Mouse (Mus musculus) midbrain, embryonic 12.5 days (tissue): ENCODE measurements around the gene Olfr12. TPM values are rescaled to one million over a fixed set of nuclear protein-coding genes. Genes with fewer than 3 reads are reported as not detected.
A peak's percentile ranks its signal among the peaks of the same experiment; 100 is the strongest.

Experiments
- ATAC-seq: fragments of 200-750 bp; cut with Nextera tagmentation; 2 replicates; pipeline ENCODE4 v1.8.0; 2017; ENCODE audit warnings: low read depth, moderate TSS enrichment, moderate library complexity; ENCODE audit not compliant: low FRiP score
- H3K27ac ChIP-seq: fragments of 300-500 bp; sonication (generic); replicated peaks from 2 replicates; pipeline ENCODE4 v1.5.1; 2016; ENCODE audit warnings: mild to moderate bottlenecking
- H3K27me3 ChIP-seq: fragments of 300-500 bp; sonication (generic); 2 replicates; pipeline ENCODE4 v1.6.1; 2016; ENCODE audit warnings: mild to moderate bottlenecking
- H3K36me3 ChIP-seq: fragments of 300-500 bp; sonication (generic); 2 replicates; pipeline ENCODE4 v1.6.1; 2016
- H3K4me1 ChIP-seq: fragments of 300-500 bp; sonication (generic); 2 replicates; pipeline ENCODE4 v1.6.1; 2016
- H3K4me2 ChIP-seq: fragments of 300-500 bp; sonication (generic); replicated peaks from 2 replicates; pipeline ENCODE4 v1.6.1; 2016; ENCODE audit warnings: mild to moderate bottlenecking, moderate library complexity
- H3K4me3 ChIP-seq: fragments of 300-500 bp; sonication (generic); 2 replicates; pipeline ENCODE4 v1.5.1; 2016; ENCODE audit warnings: mild to moderate bottlenecking
- H3K9ac ChIP-seq: fragments of 300-500 bp; sonication (generic); replicated peaks from 2 replicates; pipeline ENCODE4 v1.6.1; 2016; ENCODE audit warnings: mild to moderate bottlenecking, moderate library complexity
- H3K9me3 ChIP-seq: fragments of 300-500 bp; sonication (generic); 2 replicates; pipeline ENCODE4 v1.6.1; 2016; ENCODE audit warnings: mild to moderate bottlenecking
- WGBS: fragments of 180-500 bp; shearing (Covaris S2); methylation state at CpG from one replicate; pipeline ENCODE4 v1.1.7; 2016; 5-methylcytosine and 5-hydroxymethylcytosine counted together
- polyA plus RNA-seq: library from polyadenylated mRNA; unstranded; fragments of >200 nt; fragmentation: Nextera tagmentation; extraction: Ambion mirVana; gene quantifications from 2 replicates; pipeline ENCODE4 v1.2.1, GENCODE M21; 2016

The Olfr12 gene
- 0.10 TPM in 1 of 2 replicates, not detected in the other for polyA plus RNA-seq

DNA sequence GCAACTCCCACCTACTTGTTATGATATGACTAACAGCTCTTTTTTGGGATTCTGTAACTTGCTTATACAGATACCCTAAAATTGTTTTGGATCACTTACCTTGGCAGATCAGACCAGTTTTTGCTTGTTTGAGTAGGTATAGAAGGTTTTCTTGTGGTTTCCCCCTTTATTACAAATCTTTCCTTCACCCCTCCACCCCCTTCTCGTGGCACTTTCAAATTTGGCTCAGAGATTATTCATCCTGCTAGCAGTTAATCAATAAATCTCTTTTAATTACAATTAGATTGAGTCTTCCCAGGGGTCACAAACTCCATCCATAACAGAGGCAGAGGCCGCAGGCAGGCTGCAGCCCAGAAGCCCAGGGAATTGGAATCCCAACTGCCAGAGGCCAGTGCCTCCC is at the start of gene Olfr12:
TSS of gene Olfr12 (plus strand) at position 301 of the 400 bp plus-strand sequence.
- no peak within 1 kb of the TSS for H3K27ac ChIP-seq
- 74% methylated on average over 2 of the region's 2 CpGs for WGBS
- no peak within 1 kb of the TSS for H3K9ac ChIP-seq
- no peaks in the 10 kb centered on the region for H3K9me3 ChIP-seq
- no peak within 1 kb of the TSS for H3K4me2 ChIP-seq
- H3K36me3 ChIP-seq: no peaks in the 10 kb centered on the region
- H3K27me3 ChIP-seq: no peaks in the 10 kb centered on the region
- no peak within 1 kb of the TSS for H3K4me3 ChIP-seq
- H3K4me1 ChIP-seq: no peaks in the 10 kb centered on the region
- no peak for ATAC-seq

DNA sequence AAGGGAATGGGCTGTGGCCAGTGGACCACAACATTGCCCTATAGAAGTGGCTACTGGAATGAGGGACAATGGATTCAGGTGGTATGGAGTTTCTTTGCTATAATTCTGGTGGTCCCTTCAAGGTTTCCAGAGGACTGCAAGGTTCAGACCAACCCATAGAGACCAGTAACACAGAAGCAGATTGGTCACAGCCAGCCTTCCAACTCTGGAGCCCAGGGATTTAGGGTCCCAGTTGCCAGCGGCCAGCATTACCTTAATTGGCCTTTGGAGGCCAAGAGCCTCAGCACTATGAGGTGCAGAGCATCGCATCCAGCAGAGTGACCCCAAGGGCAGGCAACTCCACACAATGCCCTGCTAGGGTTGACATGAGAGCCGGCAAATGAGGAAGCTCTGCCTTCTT is 46.6 kb upstream of the Olfr12 start, which contains the start of gene Olfr1413:
TSS of gene Olfr1413 (plus strand) at position 301 of the 400 bp plus-strand sequence.
- Histone ChIP-seq H3K36me3 (no peaks in the 10 kb centered on the region), H3K27ac (no peak within 1 kb of the TSS), H3K27me3 (no peaks in the 10 kb centered on the region), H3K9ac (no peak within 1 kb of the TSS), H3K4me2 (no peak within 1 kb of the TSS), H3K9me3 (no peaks in the 10 kb centered on the region), H3K4me3 (no peak within 1 kb of the TSS), H3K4me1 (no peaks in the 10 kb centered on the region)
- ATAC-seq: no peak
- WGBS: 81% methylated on average over 3 of the region's 3 CpGs

DNA sequence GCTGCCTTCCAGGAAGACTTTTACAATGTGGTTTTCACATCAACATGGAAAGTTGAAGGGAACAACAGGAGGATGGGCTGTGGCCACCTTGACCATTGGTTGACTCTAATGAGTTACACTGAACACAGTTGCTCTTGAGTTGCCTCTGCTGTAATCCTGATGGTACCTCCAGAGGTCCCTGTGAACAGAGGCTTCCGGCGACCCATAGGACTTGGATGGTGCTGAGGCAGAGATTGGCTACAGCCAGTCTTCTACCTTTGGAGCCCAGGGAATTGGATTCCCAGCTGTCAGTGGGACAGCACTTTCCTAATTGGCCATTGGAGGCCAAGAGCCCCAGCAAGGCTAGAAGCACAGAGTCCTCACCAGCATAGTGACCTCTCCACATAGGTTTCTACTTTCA is 32.1 kb upstream of the Olfr12 start, which contains the start of gene Olfr1412:
TSS of gene Olfr1412 (plus strand) at position 301 of the 400 bp plus-strand sequence.
- Histone ChIP-seq H3K9me3 (no peaks in the 10 kb centered on the region), H3K4me1 (no peaks in the 10 kb centered on the region), H3K36me3 (no peaks in the 10 kb centered on the region), H3K27ac (no peak within 1 kb of the TSS), H3K4me2 (no peak within 1 kb of the TSS), H3K4me3 (no peak within 1 kb of the TSS), H3K27me3 (no peaks in the 10 kb centered on the region), H3K9ac (no peak within 1 kb of the TSS)
- no peak for ATAC-seq
- WGBS: 78% methylated on average over 2 of the region's 2 CpGs

DNA sequence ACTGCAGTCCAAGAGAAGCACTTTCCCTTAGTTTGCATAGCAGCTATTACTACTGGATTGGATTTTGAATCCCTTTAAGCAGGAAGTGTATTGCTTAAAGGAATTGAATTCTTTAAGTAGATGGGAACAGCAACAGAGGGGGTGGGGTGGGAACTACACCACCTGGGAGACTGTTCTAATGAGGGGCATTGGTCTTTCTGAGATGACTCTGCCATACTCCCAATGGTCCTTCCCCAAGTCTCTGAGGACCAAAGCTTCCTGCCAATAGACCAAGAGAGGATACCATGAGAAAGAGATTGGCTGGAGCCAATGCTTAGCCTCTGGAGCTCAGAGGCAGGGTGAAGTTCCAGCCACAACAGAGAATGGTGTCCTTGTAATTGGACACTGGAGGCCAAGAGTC is 23.5 kb upstream of the Olfr12 start, which contains the start of gene Olfr1411:
TSS of gene Olfr1411 (plus strand) at position 301 of the 400 bp plus-strand sequence.
- Histone ChIP-seq H3K36me3 (no peaks in the 10 kb centered on the region), H3K4me1 (no peaks in the 10 kb centered on the region), H3K27me3 (no peaks in the 10 kb centered on the region), H3K4me2 (no peak within 1 kb of the TSS), H3K27ac (no peak within 1 kb of the TSS), H3K4me3 (no peak within 1 kb of the TSS), H3K9ac (no peak within 1 kb of the TSS), H3K9me3 (no peaks in the 10 kb centered on the region)
- ATAC-seq: no peak

DNA sequence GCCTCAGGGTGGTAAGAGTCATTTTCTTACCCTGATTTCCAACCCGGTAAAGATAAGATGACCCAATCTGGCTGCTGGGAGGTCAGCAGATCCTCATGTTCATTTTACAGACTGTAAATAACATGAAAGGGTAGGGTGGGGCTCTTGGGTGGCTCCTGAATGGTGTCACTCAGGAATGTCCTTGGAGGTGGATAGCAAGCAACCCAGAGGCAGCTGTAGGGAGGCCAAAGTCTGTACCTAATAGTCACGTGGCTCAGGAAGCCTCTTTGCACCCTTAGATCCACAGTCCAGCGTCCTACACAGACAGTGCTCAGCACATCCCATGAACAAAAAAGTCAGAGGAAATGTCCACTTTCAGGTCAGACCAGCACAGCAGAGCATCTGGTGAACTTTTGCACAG is 21.6 kb upstream of the Olfr12 start:
- Histone ChIP-seq H3K27me3 (no peaks in the 10 kb centered on the region), H3K27ac (no peak overlapping the region), H3K4me3 (no peak overlapping the region), H3K9ac (no peak overlapping the region), H3K4me1 (no peaks in the 10 kb centered on the region), H3K9me3 (no peaks in the 10 kb centered on the region), H3K36me3 (no peaks in the 10 kb centered on the region), H3K4me2 (no peak overlapping the region)
- ATAC-seq: no peak
- WGBS: 79% methylated on average over 3 of the region's 3 CpGs

DNA sequence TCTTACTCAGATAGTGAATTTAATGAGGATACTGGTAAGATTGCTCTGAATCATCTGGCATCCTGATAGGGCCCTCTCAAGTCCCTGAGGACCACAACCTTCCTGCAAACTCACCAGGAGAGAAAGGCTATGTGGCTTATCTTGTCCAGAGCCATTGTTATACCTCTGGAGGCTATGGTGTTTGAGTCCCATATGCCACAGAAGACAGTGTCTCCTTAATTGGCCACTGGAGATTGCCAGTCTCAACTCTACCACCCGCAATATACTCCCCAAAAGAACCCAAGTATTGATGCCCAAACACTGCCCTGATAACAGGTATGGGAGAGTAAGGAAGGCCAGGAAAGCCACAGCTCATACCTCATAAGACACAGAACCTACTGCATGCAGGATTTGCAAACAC is 12.1 kb upstream of the Olfr12 start, which contains the start of gene Olfr1410:
TSS of gene Olfr1410 (plus strand) at position 301 of the 400 bp plus-strand sequence.
- Histone ChIP-seq H3K4me1 (no peaks in the 10 kb centered on the region), H3K27me3 (0 out of 2 replicates have a peak, but pooled peaks cover 4% of the 10 kb centered on the region), H3K9ac (no peak within 1 kb of the TSS), H3K36me3 (no peaks in the 10 kb centered on the region), H3K9me3 (no peaks in the 10 kb centered on the region), H3K4me2 (no peak within 1 kb of the TSS), H3K4me3 (no peak within 1 kb of the TSS), H3K27ac (no peak within 1 kb of the TSS)
- ATAC-seq: no peak
- WGBS: 80% methylated on average over 1 of the region's 1 CpGs

DNA sequence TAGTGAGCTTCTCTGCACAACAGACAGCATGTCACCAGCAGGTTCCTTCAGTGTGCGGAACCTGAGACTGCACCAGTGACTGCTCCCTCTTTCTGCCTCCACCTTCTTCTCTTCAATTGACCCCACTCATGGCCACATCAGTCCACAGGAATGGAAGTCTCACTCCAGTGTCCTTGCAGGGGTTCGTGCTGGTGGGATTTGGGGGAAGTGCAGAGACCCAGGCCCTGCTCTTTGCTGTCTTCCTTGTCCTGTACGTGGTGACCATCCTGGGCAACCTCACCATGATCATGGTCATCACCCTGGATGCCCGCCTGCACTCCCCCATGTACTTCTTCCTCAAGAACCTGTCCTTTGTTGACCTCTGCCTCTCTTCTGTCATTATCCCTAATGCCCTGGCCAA is 9.9 kb upstream of the Olfr12 start:
- H3K9me3 ChIP-seq: no peaks in the 10 kb centered on the region
- 78% methylated on average over 4 of the region's 4 CpGs for WGBS
- no peaks in the 10 kb centered on the region for H3K4me1 ChIP-seq
- H3K36me3 ChIP-seq: no peaks in the 10 kb centered on the region
- no peak overlapping the region for H3K27ac ChIP-seq
- no peak overlapping the region for H3K4me3 ChIP-seq
- no peak for ATAC-seq
- peaks cover 11% of the 10 kb centered on the region; the same call in 1 of the 2 replicates for H3K27me3 ChIP-seq
- H3K4me2 ChIP-seq: no peak overlapping the region
- H3K9ac ChIP-seq: no peak overlapping the region

DNA sequence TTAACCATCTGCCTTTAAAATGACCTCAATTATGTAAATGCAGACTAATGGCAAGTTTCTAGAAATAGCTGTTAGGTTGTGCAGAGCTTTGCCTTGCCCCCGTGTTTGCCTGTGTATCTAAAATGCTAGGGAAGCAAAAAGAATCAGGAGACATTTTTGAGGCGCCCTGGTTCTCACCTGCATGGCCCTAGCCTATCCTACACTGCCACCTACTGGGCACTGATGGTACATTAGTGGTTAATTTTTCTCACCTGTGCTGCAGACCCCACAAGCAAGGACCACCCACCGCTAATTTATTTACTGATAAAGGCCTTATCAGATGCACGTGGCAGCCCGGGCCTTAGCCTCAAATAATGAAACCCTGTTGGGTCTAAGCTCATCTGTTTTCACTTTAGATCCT is 6.6 kb upstream of the Olfr12 start:
- Histone ChIP-seq H3K36me3 (no peaks in the 10 kb centered on the region), H3K27ac (no peak overlapping the region), H3K27me3 (peaks cover 11% of the 10 kb centered on the region; the same call in 1 of the 2 replicates), H3K9ac (no peak overlapping the region), H3K4me1 (no peaks in the 10 kb centered on the region), H3K9me3 (no peaks in the 10 kb centered on the region), H3K4me3 (no peak overlapping the region), H3K4me2 (no peak overlapping the region)
- WGBS: 9% methylated on average over 5 of the region's 5 CpGs
- no peak for ATAC-seq

DNA sequence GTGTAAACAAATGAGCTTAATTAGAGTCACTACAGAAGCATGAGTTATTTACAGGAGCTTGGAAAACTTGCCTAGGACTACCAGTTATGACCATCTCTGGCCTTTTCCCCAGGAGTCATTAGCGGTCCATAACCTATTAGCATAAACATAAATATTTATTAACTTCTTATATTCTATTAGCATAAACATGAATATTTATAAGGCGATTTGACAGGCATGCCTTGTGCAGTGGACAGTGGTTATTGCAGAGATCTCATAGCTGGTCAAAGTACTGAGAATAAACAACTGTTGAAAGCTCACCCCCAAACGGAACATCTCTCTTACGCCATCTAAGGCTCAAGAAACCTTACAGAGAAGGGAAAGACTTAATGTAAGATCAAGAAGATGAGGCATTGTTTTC is 4.4 kb upstream of the Olfr12 start:
- WGBS: 39% methylated on average over 4 of the region's 4 CpGs

DNA sequence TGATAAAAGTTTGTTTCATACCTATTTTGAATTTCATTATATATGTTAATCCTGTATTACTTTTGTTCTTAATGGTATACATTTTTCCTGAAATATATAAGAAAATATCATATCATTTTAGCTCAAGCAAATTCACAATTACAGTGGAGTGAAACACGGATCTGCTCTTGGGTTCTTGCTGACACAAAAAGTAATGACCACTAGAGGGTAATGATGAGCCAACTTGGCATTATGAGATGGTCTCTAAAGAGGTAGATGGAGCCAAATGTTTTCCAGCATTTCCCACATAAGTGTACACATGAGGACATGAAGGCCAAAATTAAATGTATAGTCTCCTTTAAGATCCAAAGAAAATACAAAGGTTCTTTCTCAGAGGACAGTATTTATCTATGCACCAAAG is 3.1 kb upstream of the Olfr12 start:
- WGBS: 8% methylated on average over 1 of the region's 1 CpGs
- ATAC-seq: no peak

More for the DNA sequence above, 4.4 kb upstream of the Olfr12 start:
- H3K4me1 ChIP-seq: no peaks in the 10 kb centered on the region
- no peaks in the 10 kb centered on the region for H3K9me3 ChIP-seq
- no peak overlapping the region for H3K4me3 ChIP-seq
- H3K4me2 ChIP-seq: no peak overlapping the region
- H3K27me3 ChIP-seq: peaks cover 11% of the 10 kb centered on the region; the same call in 1 of the 2 replicates
- no peak overlapping the region for H3K9ac ChIP-seq
- H3K27ac ChIP-seq: no peak overlapping the region
- H3K36me3 ChIP-seq: no peaks in the 10 kb centered on the region
- ATAC-seq: peak; percentile 49; the same call in 1 of the 2 replicates

DNA sequence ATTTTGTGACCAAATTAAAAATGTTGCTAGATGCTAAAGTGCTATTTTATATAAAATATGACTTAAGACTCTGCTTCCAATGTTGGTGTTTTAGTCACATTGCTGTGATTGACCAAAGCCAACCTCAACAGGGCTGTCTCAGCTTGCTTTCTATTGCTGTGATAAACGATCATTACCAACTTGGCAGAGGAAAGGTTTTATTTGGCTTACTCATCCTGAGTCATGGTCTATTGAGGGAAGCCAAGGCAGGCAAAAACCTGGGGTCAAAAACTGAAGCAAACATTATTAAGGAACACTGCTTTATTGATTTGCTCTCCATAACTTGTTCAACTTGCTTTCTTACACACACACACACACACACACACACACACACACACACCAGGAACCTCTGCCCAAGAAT is 1.5 kb upstream of the Olfr12 start:
- no peaks in the 10 kb centered on the region for H3K9me3 ChIP-seq
- no peaks in the 10 kb centered on the region for H3K36me3 ChIP-seq
- WGBS: 80% methylated on average over 1 of the region's 1 CpGs
- no peak overlapping the region for H3K27ac ChIP-seq
- H3K27me3 ChIP-seq: peaks cover 5% of the 10 kb centered on the region; the same call in 1 of the 2 replicates
- no peak overlapping the region for H3K4me2 ChIP-seq
- H3K4me1 ChIP-seq: no peaks in the 10 kb centered on the region
- ATAC-seq: no peak
- no peak overlapping the region for H3K9ac ChIP-seq
- no peak overlapping the region for H3K4me3 ChIP-seq

More for the DNA sequence above, 3.1 kb upstream of the Olfr12 start:
- no peaks in the 10 kb centered on the region for H3K36me3 ChIP-seq
- H3K4me2 ChIP-seq: no peak overlapping the region
- no peak overlapping the region for H3K4me3 ChIP-seq
- H3K9me3 ChIP-seq: no peaks in the 10 kb centered on the region
- H3K27me3 ChIP-seq: peaks cover 11% of the 10 kb centered on the region; the same call in 1 of the 2 replicates
- no peaks in the 10 kb centered on the region for H3K4me1 ChIP-seq
- H3K9ac ChIP-seq: no peak overlapping the region
- H3K27ac ChIP-seq: no peak overlapping the region

DNA sequence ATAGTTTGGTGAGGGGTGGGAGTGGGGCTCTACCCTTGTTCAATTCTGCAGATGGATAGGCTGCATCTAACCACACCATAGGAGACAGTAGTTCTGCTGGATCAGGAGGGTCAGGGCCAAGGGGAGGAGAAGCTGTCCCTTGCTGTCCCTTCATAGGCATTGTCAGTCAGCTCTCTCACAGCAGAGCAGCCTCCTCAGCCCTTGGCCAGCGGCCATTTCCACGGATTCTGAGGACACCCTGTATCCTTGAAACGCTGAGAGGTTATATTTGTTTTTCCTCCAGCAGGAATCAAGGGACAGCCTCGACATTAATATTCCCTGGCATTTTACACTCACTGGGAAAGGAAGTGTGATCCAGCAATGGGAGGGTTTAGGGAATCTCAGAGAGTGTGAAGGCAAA is 772 bp downstream of the Olfr12 start:
- Histone ChIP-seq H3K9ac (no peak overlapping the region), H3K4me1 (no peaks in the 10 kb centered on the region), H3K27ac (no peak overlapping the region), H3K9me3 (no peaks in the 10 kb centered on the region), H3K27me3 (no peaks in the 10 kb centered on the region), H3K4me3 (no peak overlapping the region), H3K4me2 (no peak overlapping the region), H3K36me3 (no peaks in the 10 kb centered on the region)
- ATAC-seq: no peak
- 65% methylated on average over 4 of the region's 4 CpGs for WGBS

DNA sequence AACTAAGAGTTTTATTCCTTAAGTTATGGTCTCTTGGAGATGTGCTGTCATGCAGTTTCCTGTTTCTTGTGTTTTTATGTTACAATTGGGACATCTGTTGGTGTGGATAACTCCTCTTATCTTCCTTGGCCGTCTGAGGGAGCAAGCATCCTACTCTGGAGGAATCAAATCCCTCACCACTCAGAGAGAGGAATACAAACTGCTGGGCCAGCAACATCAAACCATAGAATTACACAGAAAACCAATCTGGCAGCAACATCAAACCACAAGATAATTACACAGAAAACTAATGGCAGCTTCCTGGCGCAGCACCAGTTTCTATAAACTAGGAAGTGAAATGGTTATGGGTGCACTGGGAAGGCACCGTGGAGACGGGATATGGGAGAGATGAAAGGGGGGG is 10.6 kb downstream of the Olfr12 start:
- H3K36me3 ChIP-seq: no peaks in the 10 kb centered on the region
- H3K27ac ChIP-seq: no peak overlapping the region
- H3K27me3 ChIP-seq: no peaks in the 10 kb centered on the region
- H3K9ac ChIP-seq: no peak overlapping the region
- WGBS: 87% methylated on average over 4 of the region's 4 CpGs
- no peak for ATAC-seq
- no peaks in the 10 kb centered on the region for H3K9me3 ChIP-seq
- no peaks in the 10 kb centered on the region for H3K4me1 ChIP-seq
- no peak overlapping the region for H3K4me3 ChIP-seq
- H3K4me2 ChIP-seq: no peak overlapping the region
